Mouse (Mus musculus): ENCODE data around the gene Xrcc3. TPM values are rescaled to one million over a fixed set of nuclear protein-coding genes. Genes with fewer than 3 reads are reported as not detected.

The Xrcc3 gene
- polyA plus RNA-seq, 1 experiment from 2014 or later: 5.7 TPM

DNA sequence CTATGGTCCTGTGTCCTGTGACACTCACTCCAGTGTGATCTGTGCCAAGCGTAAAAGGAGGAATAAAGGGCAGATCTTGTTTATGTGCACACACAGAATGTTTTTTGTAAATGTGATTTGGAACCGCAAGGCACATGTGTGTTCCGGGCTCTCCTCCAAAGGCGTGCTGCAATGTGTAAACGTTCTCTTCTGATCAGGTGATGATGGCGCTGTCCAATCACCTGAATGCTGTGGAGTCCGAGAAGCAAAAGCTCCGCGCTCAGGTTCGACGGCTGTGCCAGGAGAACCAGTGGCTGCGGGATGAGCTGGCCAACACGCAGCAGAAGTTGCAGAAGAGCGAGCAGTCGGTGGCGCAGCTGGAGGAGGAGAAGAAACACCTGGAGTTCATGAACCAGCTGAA is 39.5 kb downstream of the Xrcc3 start:
- Histone ChIP-seq H3K4me2 (no peak overlapping the region), H3K36me3 (replicated peaks) (peaks cover 70% of the 10 kb centered on the region), H3K4me3 (replicated peaks) (no peak overlapping the region), H3K4me1 (replicated peaks) (peaks cover 7% of the 10 kb centered on the region; the same call in 1 of the 2 replicates), H3K27ac (replicated peaks) (no peak overlapping the region), H3K27me3 (no peaks in the 10 kb centered on the region), H3K9me3 (replicated peaks) (no peaks in the 10 kb centered on the region), H3K9ac (no peak overlapping the region)
- no peak for ATAC-seq (ENCODE audit: insufficient read depth)
- WGBS (ENCODE audit: insufficient replicate concordance): 84% methylated on average over 16 of the region's 16 CpGs

DNA sequence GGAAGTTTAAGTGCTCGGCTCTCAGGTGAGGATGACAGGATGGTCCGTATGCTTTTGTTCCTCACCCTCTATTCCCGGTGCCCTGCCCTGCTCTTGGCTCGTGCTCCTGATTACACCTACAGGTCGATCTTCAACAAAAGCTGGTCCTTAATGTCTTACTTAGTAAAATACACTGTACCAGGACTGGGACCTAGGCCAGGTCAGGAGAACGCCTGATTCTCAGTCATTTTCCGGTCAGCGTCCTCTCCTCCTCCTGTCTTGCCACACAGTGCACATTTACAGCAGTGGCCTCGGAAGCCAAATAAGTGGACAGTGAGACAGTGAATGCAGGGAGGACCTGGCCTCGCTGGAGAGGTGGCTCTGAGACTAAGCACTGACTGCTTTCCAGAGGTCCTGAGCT is 43.0 kb downstream of the Xrcc3 start:
- H3K27me3 ChIP-seq: no peaks in the 10 kb centered on the region
- no peak overlapping the region for H3K4me3 ChIP-seq (replicated peaks)
- H3K4me2 ChIP-seq: no peak overlapping the region
- no peak overlapping the region for H3K27ac ChIP-seq (replicated peaks)
- H3K9ac ChIP-seq: no peak overlapping the region
- 83% methylated on average over 10 of the region's 10 CpGs for WGBS (ENCODE audit: insufficient replicate concordance)
- peaks cover 36% of the 10 kb centered on the region for H3K36me3 ChIP-seq (replicated peaks)
- H3K4me1 ChIP-seq (replicated peaks): peaks cover 29% of the 10 kb centered on the region
- no peaks in the 10 kb centered on the region for H3K9me3 ChIP-seq (replicated peaks)
- ATAC-seq (ENCODE audit: insufficient read depth): no peak

GRCm38 (mm10) chr12:111769816-111770577 is 43.7 kb downstream of the Xrcc3 start:
- Histone ChIP-seq H3K4me1 (replicated peaks) (peaks cover 29% of the 10 kb centered on the region), H3K9me3 (replicated peaks) (no peaks in the 10 kb centered on the region), H3K4me3 (replicated peaks) (no peak overlapping the region), H3K9ac (no peak overlapping the region), H3K27ac (replicated peaks) (no peak overlapping the region), H3K4me2 (no peak overlapping the region), H3K27me3 (no peaks in the 10 kb centered on the region), H3K36me3 (replicated peaks) (peaks cover 30% of the 10 kb centered on the region)
- 64% methylated on average over 9 of the region's 9 CpGs for WGBS (ENCODE audit: insufficient replicate concordance)
- ATAC-seq (ENCODE audit: insufficient read depth): no peak

DNA sequence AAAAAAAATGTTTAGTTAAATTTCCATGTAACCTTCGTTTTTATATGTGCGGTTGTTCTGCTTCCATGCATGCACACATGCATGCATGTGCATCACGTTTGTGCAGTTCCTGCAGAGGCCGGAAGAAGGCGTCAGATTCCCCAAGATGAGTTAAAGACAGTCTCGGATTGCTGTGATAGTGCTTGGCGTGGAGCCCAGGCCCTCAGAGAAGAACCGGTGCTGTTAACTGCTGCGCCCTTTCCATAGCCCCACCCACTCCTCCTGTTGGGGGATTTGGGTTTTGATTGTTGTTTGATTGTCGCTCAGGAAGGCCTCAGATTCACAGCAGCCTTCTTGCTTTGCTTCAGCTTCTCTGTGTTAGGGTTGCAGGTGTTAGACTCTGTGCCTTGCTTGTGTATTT is 44.4 kb downstream of the Xrcc3 start:
- no peaks in the 10 kb centered on the region for H3K27me3 ChIP-seq
- H3K36me3 ChIP-seq (replicated peaks): peaks cover 23% of the 10 kb centered on the region
- peaks cover 29% of the 10 kb centered on the region for H3K4me1 ChIP-seq (replicated peaks)
- no peak overlapping the region for H3K4me2 ChIP-seq
- H3K9ac ChIP-seq: no peak overlapping the region
- no peaks in the 10 kb centered on the region for H3K9me3 ChIP-seq (replicated peaks)
- ATAC-seq (ENCODE audit: insufficient read depth): no peak
- H3K4me3 ChIP-seq (replicated peaks): no peak overlapping the region
- H3K27ac ChIP-seq (replicated peaks): no peak overlapping the region
- WGBS (ENCODE audit: insufficient replicate concordance): 49% methylated on average over 10 of the region's 10 CpGs

- no peak overlapping the region for H3K27ac ChIP-seq (replicated peaks)
- no peaks in the 10 kb centered on the region for H3K9me3 ChIP-seq (replicated peaks)
- no peak overlapping the region for H3K9ac ChIP-seq
- no peaks in the 10 kb centered on the region for H3K27me3 ChIP-seq
- peaks cover 16% of the 10 kb centered on the region for H3K36me3 ChIP-seq (replicated peaks)
- no peak overlapping the region for H3K4me2 ChIP-seq
- 72% methylated on average over 10 of the region's 10 CpGs for WGBS (ENCODE audit: insufficient replicate concordance)
- ATAC-seq (ENCODE audit: insufficient read depth): no peak
- H3K4me3 ChIP-seq (replicated peaks): no peak overlapping the region
- H3K4me1 ChIP-seq (replicated peaks): peaks cover 29% of the 10 kb centered on the region
Observed at GRCm38 (mm10) chr12:111768322-111768928, 45.2 kb downstream of the Xrcc3 start.

GRCm38 (mm10) chr12:111766313-111767236 is 47.1 kb downstream of the Xrcc3 start:
- no peak overlapping the region for H3K27ac ChIP-seq (replicated peaks)
- H3K27me3 ChIP-seq: no peaks in the 10 kb centered on the region
- H3K9me3 ChIP-seq (replicated peaks): no peaks in the 10 kb centered on the region
- H3K9ac ChIP-seq: no peak overlapping the region
- no peak overlapping the region for H3K4me3 ChIP-seq (replicated peaks)
- 70% methylated on average over 16 of the region's 16 CpGs for WGBS (ENCODE audit: insufficient replicate concordance)
- H3K4me2 ChIP-seq: no peak overlapping the region
- H3K4me1 ChIP-seq (replicated peaks): peaks cover 32% of the 10 kb centered on the region
- peaks cover 12% of the 10 kb centered on the region for H3K36me3 ChIP-seq (replicated peaks)
- no peak for ATAC-seq (ENCODE audit: insufficient read depth)

- H3K36me3 ChIP-seq (replicated peaks): peaks cover 12% of the 10 kb centered on the region
- H3K4me3 ChIP-seq (replicated peaks): no peak overlapping the region
- H3K9ac ChIP-seq: no peak overlapping the region
- ATAC-seq (ENCODE audit: insufficient read depth): no peak
- no peak overlapping the region for H3K4me2 ChIP-seq
- H3K4me1 ChIP-seq (replicated peaks): peaks cover 49% of the 10 kb centered on the region
- no peak overlapping the region for H3K27ac ChIP-seq (replicated peaks)
- 83% methylated on average over 13 of the region's 13 CpGs for WGBS (ENCODE audit: insufficient replicate concordance)
- H3K9me3 ChIP-seq (replicated peaks): no peaks in the 10 kb centered on the region
- H3K27me3 ChIP-seq: no peaks in the 10 kb centered on the region
Observed at GRCm38 (mm10) chr12:111762620-111763280, 50.9 kb downstream of the Xrcc3 start.

DNA sequence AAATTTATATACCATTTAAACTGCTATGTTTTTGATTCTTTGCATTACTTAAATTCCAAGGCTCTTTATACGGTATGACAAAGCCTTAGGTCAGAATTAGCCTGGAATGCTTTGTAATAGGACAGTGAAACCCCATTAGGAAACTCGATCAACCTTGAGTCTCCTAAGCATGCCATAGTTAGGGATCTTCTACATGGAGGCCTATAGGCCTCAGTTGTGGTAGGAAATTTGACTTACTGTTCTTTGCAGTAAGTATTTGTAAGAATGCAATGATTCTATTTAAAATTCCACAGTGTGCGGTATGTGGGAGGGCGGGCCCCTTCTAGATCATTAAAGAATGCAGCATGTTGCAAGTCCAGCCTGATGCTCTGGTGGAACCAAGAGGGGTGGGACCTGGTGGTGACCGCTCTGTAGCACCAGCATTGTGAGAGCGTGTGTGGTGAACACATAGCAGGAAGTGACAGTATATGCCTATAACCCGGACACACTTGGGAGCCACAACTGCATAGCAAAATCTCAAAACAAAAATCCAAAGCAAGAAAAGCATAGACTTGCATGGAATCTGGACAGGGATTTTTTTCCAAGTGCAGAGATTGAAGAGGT is 53.3 kb downstream of the Xrcc3 start:
- H3K9ac ChIP-seq: no peak overlapping the region
- peak overlapping the region; percentile 96 for H3K4me2 ChIP-seq
- no peak overlapping the region for H3K27ac ChIP-seq (replicated peaks)
- no peaks in the 10 kb centered on the region for H3K9me3 ChIP-seq (replicated peaks)
- peaks cover 5% of the 10 kb centered on the region for H3K27me3 ChIP-seq
- no peak for ATAC-seq (ENCODE audit: insufficient read depth)
- WGBS (ENCODE audit: insufficient replicate concordance): 73% methylated on average over 7 of the region's 7 CpGs
- peaks cover 12% of the 10 kb centered on the region for H3K36me3 ChIP-seq (replicated peaks)
- H3K4me1 ChIP-seq (replicated peaks): peaks cover 46% of the 10 kb centered on the region
- no peak overlapping the region for H3K4me3 ChIP-seq (replicated peaks)

- WGBS (ENCODE audit: insufficient replicate concordance): 5% methylated on average over 35 of the region's 35 CpGs
- peak overlapping the region; percentile 96 for H3K4me2 ChIP-seq
- peak overlapping the region; percentile 72 for H3K4me3 ChIP-seq (replicated peaks)
- H3K36me3 ChIP-seq (replicated peaks): peaks cover 12% of the 10 kb centered on the region
- H3K9me3 ChIP-seq (replicated peaks): no peaks in the 10 kb centered on the region
- H3K9ac ChIP-seq: peak overlapping the region; percentile 82
- peak; percentile 53 for ATAC-seq (ENCODE audit: insufficient read depth)
- H3K4me1 ChIP-seq (replicated peaks): peaks cover 55% of the 10 kb centered on the region
- peaks cover 5% of the 10 kb centered on the region for H3K27me3 ChIP-seq
- peak overlapping the region; percentile 82 for H3K27ac ChIP-seq (replicated peaks)
Observed at GRCm38 (mm10) chr12:111759176-111760061, 54.3 kb downstream of the Xrcc3 start.
